Mouse (Mus musculus) embryo, embryonic 11 days (tissue): ENCODE results near the gene Pard3b.

Experiments
- DNase-seq: peaks from one replicate; pipeline ENCODE4 v3.0.0-alpha.2; 2015

Gene Pard3b

GRCm38 (mm10) chr1:62511681-62512080, 873.1 kb downstream of the Pard3b start:
- no peak for DNase-seq

- no peak for DNase-seq
Measured at GRCm38 (mm10) chr1:62518621-62519213, 880.1 kb downstream of the Pard3b start.

GRCm38 (mm10) chr1:62521368-62521767, 882.7 kb downstream of the Pard3b start:
- DNase-seq, result no peak

GRCm38 (mm10) chr1:62522761-62523160, 884.1 kb downstream of the Pard3b start:
- peak; percentile 26 for DNase-seq

GRCm38 (mm10) chr1:62527788-62528187, 889.2 kb downstream of the Pard3b start:
- no peak for DNase-seq

GRCm38 (mm10) chr1:62529941-62530340, 891.3 kb downstream of the Pard3b start:
- DNase-seq, result no peak

GRCm38 (mm10) chr1:62532426-62533126, 894.0 kb downstream of the Pard3b start:
- no peak for DNase-seq

GRCm38 (mm10) chr1:62548953-62549352, 910.3 kb downstream of the Pard3b start:
- no peak for DNase-seq

GRCm38 (mm10) chr1:62550546-62550945, 911.9 kb downstream of the Pard3b start:
- DNase-seq, result no peak

- no peak for DNase-seq
Measured at GRCm38 (mm10) chr1:62551516-62551915, 912.9 kb downstream of the Pard3b start.

GRCm38 (mm10) chr1:62555838-62556237, 917.2 kb downstream of the Pard3b start:
- DNase-seq, result no peak

- DNase-seq, result peak; percentile 52
Measured at GRCm38 (mm10) chr1:62562987-62563386, 924.4 kb downstream of the Pard3b start.

- DNase-seq, result no peak
Measured at GRCm38 (mm10) chr1:62564245-62565119, 925.9 kb downstream of the Pard3b start.

GRCm38 (mm10) chr1:62565120-62565809, 926.6 kb downstream of the Pard3b start:
- no peak for DNase-seq

GRCm38 (mm10) chr1:62566596-62566995, 928.0 kb downstream of the Pard3b start:
- no peak for DNase-seq

- DNase-seq, result no peak
Measured at GRCm38 (mm10) chr1:62576939-62577590, 938.4 kb downstream of the Pard3b start.

- no peak for DNase-seq
Measured at GRCm38 (mm10) chr1:62579024-62579765, 940.6 kb downstream of the Pard3b start.

GRCm38 (mm10) chr1:62580314-62580935, 941.8 kb downstream of the Pard3b start:
- DNase-seq, result no peak

GRCm38 (mm10) chr1:62582476-62582875, 943.9 kb downstream of the Pard3b start:
- no peak for DNase-seq

- DNase-seq, result no peak
Measured at GRCm38 (mm10) chr1:62587536-62587935, 948.9 kb downstream of the Pard3b start.
